Mouse (Mus musculus) kidney, postnatal 0 days (tissue): ENCODE results near the gene Slc35g2. TPM values are rescaled to one million over a fixed set of nuclear protein-coding genes. Genes with fewer than 3 reads are reported as not detected.

Source experiments
- ATAC-seq: fragments of 200-750 bp; cut with Nextera tagmentation; replicated peaks from 2 replicates; pipeline ENCODE4 v1.8.0; 2017; ENCODE audit warnings: low read depth, moderate number of reproducible peaks, moderate TSS enrichment, moderate library complexity; ENCODE audit not compliant: low FRiP score
- DNase-seq: peaks from one replicate; pipeline ENCODE4 v3.0.0-alpha.2; 2016; ENCODE audit warnings: low spot score
- H3K27ac ChIP-seq: fragments of 300-500 bp; sonication (generic); 2 replicates; pipeline ENCODE4 v1.5.1; 2014; ENCODE audit warnings: mild to moderate bottlenecking
- H3K27me3 ChIP-seq: fragments of 300-500 bp; sonication (generic); 2 replicates; pipeline ENCODE4 v1.6.1; 2014; ENCODE audit warnings: low read length, mixed read lengths; ENCODE audit not compliant: insufficient read depth
- H3K36me3 ChIP-seq: fragments of 300-500 bp; sonication (generic); 2 replicates; pipeline ENCODE4 v1.6.1; 2014; ENCODE audit warnings: low read length, mixed read lengths; ENCODE audit not compliant: insufficient read depth
- H3K4me1 ChIP-seq: fragments of 300-500 bp; sonication (generic); replicated peaks from 2 replicates; pipeline ENCODE4 v1.6.1; 2014; ENCODE audit warnings: antibody characterized with exemption, low read length, mixed read lengths; ENCODE audit not compliant: insufficient read depth
- H3K4me2 ChIP-seq: fragments of 300-500 bp; sonication (generic); 2 replicates; pipeline ENCODE4 v1.6.1; 2014; ENCODE audit warnings: mild to moderate bottlenecking, low read length, moderate library complexity, mixed read lengths
- H3K4me3 ChIP-seq: fragments of 300-500 bp; sonication (generic); replicated peaks from 2 replicates; pipeline ENCODE4 v1.5.1; 2014; ENCODE audit warnings: low read depth, low read length
- H3K9ac ChIP-seq: fragments of 300-500 bp; sonication (generic); 2 replicates; pipeline ENCODE4 v1.6.1; 2014; ENCODE audit warnings: low read depth, low read length
- H3K9me3 ChIP-seq: fragments of 300-500 bp; sonication (generic); replicated peaks from 2 replicates; pipeline ENCODE4 v1.6.1; 2016; ENCODE audit warnings: low read length, inconsistent platforms, mixed read lengths
- CTCF ChIP-seq: IDR thresholded peaks from 2 replicates; pipeline ENCODE4 v1.5.1; 2016; ENCODE audit warnings: antibody characterized with exemption, low read depth, mild to moderate bottlenecking, moderate library complexity
- WGBS: fragments of 180-500 bp; shearing (Covaris S2); extraction: QIAGEN DNeasy Blood & Tissue Kit; methylation state at CpG from one replicate; pipeline ENCODE4 v1.1.7; 2014; 5-methylcytosine and 5-hydroxymethylcytosine counted together
- polyA plus RNA-seq: library from polyadenylated mRNA; unstranded; fragments of >200 nt; fragmentation: Nextera tagmentation; extraction: Ambion mirVana; gene quantifications from 2 replicates; pipeline ENCODE4 v1.2.1, GENCODE M21; 2015

Gene Slc35g2
- polyA plus RNA-seq, 1 experiment from 2014 or later: 5.9 TPM

DNA sequence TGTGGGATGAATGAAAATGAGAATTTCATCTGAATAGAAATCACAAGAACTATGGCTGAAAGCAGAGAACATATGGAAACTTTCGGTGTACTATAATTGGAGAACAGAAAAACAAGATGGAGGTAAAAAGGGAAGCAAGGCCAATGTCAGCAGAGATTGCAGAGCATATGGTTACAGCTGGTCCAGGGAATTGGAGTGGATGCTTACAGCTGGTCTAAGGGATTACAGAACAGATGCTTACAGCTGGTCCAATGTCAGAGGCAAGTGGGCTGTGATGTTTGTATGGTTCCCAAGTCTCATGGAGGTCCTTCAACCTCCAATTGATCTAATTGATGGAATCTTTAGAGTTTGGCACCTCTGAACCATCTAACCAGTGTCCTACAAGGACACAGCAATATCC lies 31.2 kb upstream of the Slc35g2 start:
- Histone ChIP-seq H3K27ac (no peak overlapping the region), H3K27me3 (no peaks in the 10 kb centered on the region), H3K9me3 (no peaks in the 10 kb centered on the region), H3K36me3 (no peaks in the 10 kb centered on the region), H3K9ac (no peak overlapping the region), H3K4me3 (no peak overlapping the region), H3K4me2 (no peak overlapping the region), H3K4me1 (no peaks in the 10 kb centered on the region)
- no peak for DNase-seq
- WGBS: 89% methylated on average over 1 of the region's 1 CpGs
- no peak for TF ChIP-seq CTCF
- ATAC-seq: no peak

DNA sequence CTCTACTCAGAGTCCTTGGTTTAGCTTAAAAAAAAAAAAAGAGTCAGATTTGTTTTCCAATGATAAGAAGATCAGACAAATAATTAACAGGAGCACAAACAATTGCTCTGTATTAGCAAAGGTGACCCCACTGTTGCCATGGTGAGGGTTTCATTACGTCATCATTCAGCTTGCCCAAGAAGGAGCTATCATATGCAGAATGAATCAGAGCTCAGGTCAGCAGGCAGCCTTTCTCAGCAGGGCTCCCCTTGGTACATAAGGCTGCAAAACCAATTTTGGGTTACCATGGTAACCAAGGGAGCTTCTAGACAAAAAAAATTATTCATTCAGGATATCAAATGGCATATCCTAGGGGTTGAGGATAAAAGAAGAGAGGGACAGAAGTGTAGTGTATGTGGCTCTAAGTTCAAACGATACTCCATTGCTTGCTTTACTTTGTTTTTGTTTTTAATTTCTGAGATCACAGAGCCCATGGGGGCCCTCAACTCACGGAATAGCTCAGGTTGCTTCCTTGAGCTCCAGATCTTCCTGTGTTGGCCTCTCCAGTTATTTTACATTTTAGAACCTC lies 29.0 kb upstream of the Slc35g2 start:
- ATAC-seq (no peak), DNase-seq (no peak)
- Histone ChIP-seq H3K9me3 (no peaks in the 10 kb centered on the region), H3K9ac (no peak overlapping the region), H3K27ac (no peak overlapping the region), H3K4me2 (no peak overlapping the region), H3K4me3 (no peak overlapping the region), H3K4me1 (no peaks in the 10 kb centered on the region), H3K36me3 (no peaks in the 10 kb centered on the region), H3K27me3 (no peaks in the 10 kb centered on the region)
- no peak for TF ChIP-seq CTCF
- 65% methylated on average over 3 of the region's 3 CpGs for WGBS

DNA sequence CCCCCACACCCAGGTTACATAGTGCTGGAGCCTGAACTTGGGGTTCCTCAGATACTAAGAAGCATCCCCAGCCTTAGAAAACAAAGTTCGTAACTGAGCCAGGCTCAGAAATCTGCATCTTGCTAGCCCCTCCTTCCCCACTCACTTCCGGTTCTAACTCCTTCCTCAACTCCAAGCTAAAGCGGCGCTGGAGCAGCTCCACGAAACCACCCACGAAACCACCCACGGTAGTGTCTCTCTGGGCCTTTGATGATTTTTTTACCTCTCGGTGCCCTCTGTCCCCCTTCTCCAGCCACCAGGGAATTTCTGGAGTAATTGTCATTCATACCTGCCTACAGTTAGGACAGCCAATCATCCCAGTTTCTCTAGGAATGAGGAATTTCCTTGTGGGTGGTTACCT lies 26.7 kb upstream of the Slc35g2 start, which contains the start of gene Stag1:
Gene Stag1 (plus strand): TSS at position 253 of the 400 bp plus-strand sequence.
- no peak within 1 kb of the TSS for H3K4me3 ChIP-seq
- 86% methylated on average over 8 of the region's 8 CpGs for WGBS
- no peaks in the 10 kb centered on the region for H3K9me3 ChIP-seq
- DNase-seq: no peak
- H3K27ac ChIP-seq: no peak within 1 kb of the TSS
- H3K9ac ChIP-seq: no peak within 1 kb of the TSS
- ATAC-seq: no peak
- no peaks in the 10 kb centered on the region for H3K27me3 ChIP-seq
- H3K4me1 ChIP-seq: no peaks in the 10 kb centered on the region
- no peaks in the 10 kb centered on the region for H3K36me3 ChIP-seq
- no peak within 1 kb of the TSS for H3K4me2 ChIP-seq
- no peak for TF ChIP-seq CTCF

DNA sequence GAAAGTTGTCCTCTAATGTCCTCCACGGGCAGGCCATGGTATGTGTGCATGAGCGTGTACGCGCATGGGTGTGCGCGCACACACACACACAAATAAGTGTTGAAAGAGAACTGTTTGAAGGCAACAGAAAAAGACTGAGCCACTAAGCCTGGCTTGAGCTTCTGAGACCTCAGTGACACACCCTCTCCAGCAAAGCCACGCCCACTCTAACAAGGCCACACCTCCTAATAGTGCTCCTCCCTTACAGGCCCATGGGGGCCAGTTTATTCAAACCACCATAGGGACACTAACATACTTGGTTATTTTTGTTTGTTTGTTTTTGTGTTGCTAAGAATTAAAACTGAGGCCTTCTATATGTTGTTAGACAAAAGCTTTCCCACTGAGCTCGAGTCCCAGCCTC lies 25.4 kb upstream of the Slc35g2 start:
- WGBS: 92% methylated on average over 8 of the region's 8 CpGs
- TF ChIP-seq CTCF: no peak
- H3K27ac ChIP-seq: no peak overlapping the region
- no peaks in the 10 kb centered on the region for H3K9me3 ChIP-seq
- H3K27me3 ChIP-seq: no peaks in the 10 kb centered on the region
- no peaks in the 10 kb centered on the region for H3K4me1 ChIP-seq
- no peak overlapping the region for H3K4me3 ChIP-seq
- H3K4me2 ChIP-seq: no peak overlapping the region
- DNase-seq: no peak
- H3K36me3 ChIP-seq: no peaks in the 10 kb centered on the region
- H3K9ac ChIP-seq: no peak overlapping the region
- no peak for ATAC-seq

DNA sequence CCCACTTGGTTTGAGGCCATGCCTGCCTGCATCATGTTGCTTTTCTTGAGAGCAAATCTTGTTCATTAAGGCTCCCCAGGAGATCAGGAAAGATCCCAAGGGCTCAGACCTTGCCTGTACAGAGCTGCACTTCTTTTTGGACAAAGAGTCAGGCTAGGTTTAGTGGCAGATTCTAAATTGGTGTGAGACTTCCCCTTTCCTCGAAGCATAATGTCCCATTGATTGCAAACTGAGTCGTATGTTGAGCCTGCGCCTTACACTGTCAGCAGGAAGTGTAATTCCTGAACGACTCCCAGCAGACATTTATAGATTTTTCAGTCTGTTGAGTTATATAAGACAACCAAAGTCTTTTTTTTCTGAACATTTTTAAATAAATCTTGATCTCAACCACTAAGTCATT lies 19.6 kb upstream of the Slc35g2 start:
- Histone ChIP-seq H3K27ac (no peak overlapping the region), H3K4me2 (no peak overlapping the region), H3K4me1 (no peaks in the 10 kb centered on the region), H3K9me3 (no peaks in the 10 kb centered on the region), H3K4me3 (no peak overlapping the region), H3K27me3 (no peaks in the 10 kb centered on the region), H3K36me3 (no peaks in the 10 kb centered on the region), H3K9ac (no peak overlapping the region)
- TF ChIP-seq CTCF: no peak
- DNase-seq (no peak), ATAC-seq (no peak)
- 61% methylated on average over 4 of the region's 4 CpGs for WGBS

DNA sequence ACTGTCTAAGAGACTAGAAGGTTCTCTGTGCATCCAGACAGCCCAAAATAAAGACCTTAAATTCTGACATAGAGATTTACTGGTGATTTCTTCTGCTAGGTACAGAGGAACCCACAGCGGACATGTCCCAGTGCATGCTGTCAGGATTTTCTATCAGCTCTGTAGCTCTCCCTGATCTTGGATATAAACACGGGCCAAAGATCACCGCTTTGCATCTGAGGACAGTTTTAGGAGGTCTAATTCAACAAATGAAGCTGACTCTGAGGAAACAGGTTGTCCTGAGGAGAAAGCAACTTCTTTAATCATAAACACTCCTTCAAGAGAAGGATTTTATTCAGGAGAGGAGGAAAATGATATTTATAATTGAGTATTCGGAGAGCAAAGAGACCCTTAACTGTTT lies 13.1 kb upstream of the Slc35g2 start:
- Histone ChIP-seq H3K27me3 (no peaks in the 10 kb centered on the region), H3K9ac (no peak overlapping the region), H3K4me3 (no peak overlapping the region), H3K4me1 (peaks cover 11% of the 10 kb centered on the region; the same call in 1 of the 2 replicates), H3K36me3 (no peaks in the 10 kb centered on the region), H3K9me3 (no peaks in the 10 kb centered on the region), H3K4me2 (no peak overlapping the region), H3K27ac (peak overlapping the region; percentile 85)
- TF ChIP-seq CTCF: no peak
- ATAC-seq (no peak), DNase-seq (no peak)
- 55% methylated on average over 4 of the region's 4 CpGs for WGBS
